Comparison of ENCODE assay signal across 9 mouse cellular contexts in genomic region chr17:49468223-49468622, GRCm38 (mm10). TPM values are rescaled to one million over a fixed set of nuclear protein-coding genes. Genes with fewer than 3 reads are reported as not detected.
DNase-seq lines count a peak whose midpoint lies in the region; ATAC-seq and TF ChIP-seq lines count a peak whose summit lies in the region.
"Had no signal": no experiment of that assay in that cellular context is flagged by ENCODE, and none has a peak within 500 bp of the region (broad histone marks: within the 10 kb centered on the region; RNA-seq: fewer than 3 reads in every experiment).

No protein-coding gene starts in this region.

- TF ChIP-seq CTCF in bone marrow macrophage, adult 2 months (IDR thresholded peaks at IDR 0.05; ENCODE audit: low read depth, low read length): peak; percentile 99
- TF ChIP-seq CTCF in embryonic fibroblast, embryonic 13.5 days (IDR thresholded peaks at IDR 0.05; ENCODE audit: borderline replicate concordance, insufficient read depth, low read length): peak; percentile 58
- peak; percentile 98 for TF ChIP-seq CTCF in heart, postnatal 0 days (IDR thresholded peaks at IDR 0.05; ENCODE audit: low read depth)

- no peaks in the 10 kb centered on the region for H3K4me1 ChIP-seq in ES-E14 (ENCODE audit: control insufficient read depth in 2 of 2, insufficient read depth in 2 of 2, low read length in 2 of 2, poor library complexity in 1 of 2)
- H3K4me1 ChIP-seq in bone marrow macrophage, adult 2 months (ENCODE audit: control insufficient read depth, insufficient read depth, low read length): no peaks in the 10 kb centered on the region
- H3K4me1 ChIP-seq in embryonic fibroblast, embryonic 13.5 days (ENCODE audit: control insufficient read depth, insufficient read depth, low read length): no peaks in the 10 kb centered on the region
- H3K4me1 ChIP-seq in heart, postnatal 0 days (ENCODE audit: control insufficient read depth, insufficient read depth): peaks cover 9% of the 10 kb centered on the region
- H3K4me1 ChIP-seq: stomach, embryonic 15.5 days had no signal

- peak; percentile 40 for DNase-seq in ES-E14 (ENCODE audit: low read depth, low spot score)
- peak; percentile 83 for DNase-seq in heart, postnatal 0 days (ENCODE audit: low spot score)
- DNase-seq in kidney, postnatal 36 days: peak; percentile 66 to 83
- DNase-seq in lung, adult 18-20 months: peak; percentile 51 to 60
- peak; percentile 19 for DNase-seq in retina, postnatal 7 days (ENCODE audit: low read depth, low spot score)
- peak; percentile 70 to 75 for DNase-seq in urinary bladder, postnatal 36 days (ENCODE audit: low spot score in 2 of 2)

- in situ Hi-C loops in ES-E14 (cut with MboI; ENCODE audit: low sequenced_read_pairs in 2 of 2, unreplicated experiment in 2 of 2): no loop called here

- no peak overlapping the region for H3K4me2 ChIP-seq in heart, postnatal 0 days (ENCODE audit: low read depth, low read length)
- H3K4me2 ChIP-seq: stomach, embryonic 15.5 days had no signal

- no peak overlapping the region for H3K9ac ChIP-seq in ES-E14 (ENCODE audit: insufficient read depth, low read depth, low read length, poor library complexity, severe bottlenecking)
- H3K9ac ChIP-seq in heart, postnatal 0 days (replicated peaks; ENCODE audit: low read depth, low read length): no peak overlapping the region
- H3K9ac ChIP-seq: stomach, embryonic 15.5 days had no signal

- ATAC-seq in heart, postnatal 0 days (ENCODE audit: insufficient read depth, low read depth): 0 out of 2 replicates have a peak, but pooled peaks have one; percentile 16

- H3K27me3 ChIP-seq in heart, postnatal 0 days (ENCODE audit: control insufficient read depth, insufficient read depth, low read length): no peaks in the 10 kb centered on the region
- H3K27me3 ChIP-seq: stomach, embryonic 15.5 days had no signal

- no peaks in the 10 kb centered on the region for H3K9me3 ChIP-seq in ES-E14 (ENCODE audit: control insufficient read depth, insufficient read depth, low read depth, low read length)
- H3K9me3 ChIP-seq in heart, postnatal 0 days (replicated peaks; ENCODE audit: control insufficient read depth, low read length): no peaks in the 10 kb centered on the region
- H3K9me3 ChIP-seq: stomach, embryonic 15.5 days had no signal

- H3K36me3 ChIP-seq in ES-E14 (ENCODE audit: control insufficient read depth, insufficient read depth, low read length, poor library complexity, severe bottlenecking): no peaks in the 10 kb centered on the region
- peaks cover 10% of the 10 kb centered on the region; the same call in 1 of the 2 replicates for H3K36me3 ChIP-seq in heart, postnatal 0 days (replicated peaks; ENCODE audit: control insufficient read depth, insufficient read depth, low read length)

- H3K4me3 ChIP-seq in ES-E14 (ENCODE audit: insufficient read depth in 1 of 2, low read depth in 1 of 2, low read length in 2 of 2, poor library complexity in 1 of 2, severe bottlenecking in 1 of 2): no peak overlapping the region
- no peak overlapping the region for H3K4me3 ChIP-seq in bone marrow macrophage, adult 2 months (ENCODE audit: insufficient read depth, low read length)
- no peak overlapping the region for H3K4me3 ChIP-seq in embryonic fibroblast, embryonic 13.5 days (ENCODE audit: insufficient read depth, low read length)
- H3K4me3 ChIP-seq in heart, postnatal 0 days (ENCODE audit: low read depth, low read length): no peak overlapping the region
- H3K4me3 ChIP-seq: stomach, embryonic 15.5 days had no signal

- TF ChIP-seq POLR2A in bone marrow macrophage, adult 2 months (IDR thresholded peaks at IDR 0.05; ENCODE audit: borderline replicate concordance, low read depth, low read length): no peak
- no peak for TF ChIP-seq POLR2A in embryonic fibroblast, embryonic 13.5 days (IDR thresholded peaks at IDR 0.05; ENCODE audit: low read depth, low read length)

- H3K27ac ChIP-seq in ES-E14 (ENCODE audit: insufficient read depth, low read depth, low read length, poor library complexity, severe bottlenecking): no peak overlapping the region
- no peak overlapping the region for H3K27ac ChIP-seq in bone marrow macrophage, adult 2 months (ENCODE audit: insufficient read depth, low read depth, low read length)
- no peak overlapping the region for H3K27ac ChIP-seq in embryonic fibroblast, embryonic 13.5 days (ENCODE audit: insufficient read depth, low read length)
- H3K27ac ChIP-seq in heart, postnatal 0 days (ENCODE audit: low read depth): no peak overlapping the region
- H3K27ac ChIP-seq: stomach, embryonic 15.5 days had no signal

- TF ChIP-seq EP300 in heart, postnatal 0 days (IDR thresholded peaks at IDR 0.05; ENCODE audit: low read depth): no peak

- WGBS in heart, postnatal 0 days: 23% methylated on average over 4 of the region's 4 CpGs

TF ChIP-seq in ES-E14, 5 proteins besides CTCF, POLR2A, EP300 and RAD21:
- no peak for TF ChIP-seq CHD2 (IDR thresholded peaks at IDR 0.05; ENCODE audit: low read depth, low read length)
- TF ChIP-seq HCFC1 (IDR thresholded peaks at IDR 0.05; ENCODE audit: borderline replicate concordance, insufficient read depth, low read length): no peak
- peak; percentile 68; the same call in 1 of the 2 replicates for TF ChIP-seq ZC3H11A (IDR thresholded peaks at IDR 0.05; ENCODE audit: borderline replicate concordance, low read depth, low read length)
- TF ChIP-seq ZNF384 (IDR thresholded peaks at IDR 0.05; ENCODE audit: low read depth, low read length): no peak

RNA-seq across cellular contexts. Expression of gene Mocs1, which starts 40.1 kb away (rescaled TPM):
- total RNA-seq in ES-E14 (2012; rRNA removed): 6.4 and 6.9 TPM in 2 replicates
- polyA plus RNA-seq in bone marrow macrophage, adult 2 months (2012; ENCODE audit: insufficient read depth, insufficient read length, missing spikeins): 34.5 and 35.0 TPM in 2 replicates
- polyA plus RNA-seq in embryonic fibroblast, embryonic 13.5 days (2011; ENCODE audit: insufficient read length, low read depth, missing spikeins): 18.5 and 19.5 TPM in 2 replicates
- total RNA-seq in heart, postnatal 0 days (2014; rRNA removed; ENCODE audit: low replicate concordance): 13.1 and 18.6 TPM in 2 replicates
- polyA plus RNA-seq in heart, postnatal 0 days (2015; fragmentation: Nextera tagmentation; extraction: Ambion mirVana): 2.3 and 2.8 TPM in 2 replicates

Comparison
In these comparisons a context has a peak if more than half of its experiments do, and no peak if none do; other contexts are left out.
1. DNase-seq: peak in every context shown above with its lines; median percentile 83 in heart, postnatal 0 days; 74 in kidney, postnatal 36 days; 72 in urinary bladder, postnatal 36 days; 56 in lung, adult 18-20 months; 40 in ES-E14; 19 in retina, postnatal 7 days.